Comparison of ENCODE assay signal across 8 mouse cellular contexts in genomic region chr5:114824197-114824596, GRCm38 (mm10). TPM values are rescaled to one million over a fixed set of nuclear protein-coding genes. Genes with fewer than 3 reads are reported as not detected.
A peak's percentile ranks its signal among the peaks of the same experiment; 100 is the strongest.
DNase-seq lines count a peak whose midpoint lies in the region; ATAC-seq and TF ChIP-seq lines count a peak whose summit lies in the region.

No protein-coding gene starts in this region.

- DNase-seq in right cerebral cortex, postnatal 14 days = peak; percentile 47
- no peak for DNase-seq in right cerebral cortex, postnatal 36 days (ENCODE audit: low spot score in 2 of 2)
- peak; percentile 52 for DNase-seq in adrenal gland, postnatal 14 days
- DNase-seq in forebrain, embryonic 11.5 days (ENCODE audit: low spot score) = no peak
- peak; percentile 61 for DNase-seq in kidney, adult 2 months
- DNase-seq in liver, embryonic 14.5 days (ENCODE audit: low read depth in 3 of 3, low spot score in 3 of 3) = peak in 1 of 3 experiments; percentile 61
- no peak for DNase-seq in urinary bladder, postnatal 25 days (ENCODE audit: low spot score)

- no peaks in the 10 kb centered on the region for H3K9me3 ChIP-seq in forebrain, embryonic 11.5 days (ENCODE audit: control insufficient read depth, low read length)
- H3K9me3 ChIP-seq in liver, embryonic 14.5 days (ENCODE audit: control insufficient read depth, low read length) = no peaks in the 10 kb centered on the region
- 0 out of 2 replicates have a peak, but pooled peaks cover 3% of the 10 kb centered on the region for H3K9me3 ChIP-seq in neural tube, embryonic 13.5 days

- no peak overlapping the region for H3K27ac ChIP-seq in forebrain, embryonic 11.5 days (ENCODE audit: low read depth, low read length)
- no peak overlapping the region for H3K27ac ChIP-seq in kidney, adult 2 months (ENCODE audit: insufficient read depth, low read depth, low read length)
- H3K27ac ChIP-seq in liver, embryonic 14.5 days = no peak overlapping the region
- H3K27ac ChIP-seq in neural tube, embryonic 13.5 days (replicated peaks) = no peak overlapping the region

- peak; percentile 32; the same call in 1 of the 2 replicates for ATAC-seq in forebrain, embryonic 11.5 days (replicated peaks; ENCODE audit: low FRiP score)
- ATAC-seq in liver, embryonic 14.5 days (ENCODE audit: insufficient read depth) = 0 out of 2 replicates have a peak, but pooled peaks have one; percentile 11
- peak; percentile 37; the same call in 1 of the 2 replicates for ATAC-seq in neural tube, embryonic 13.5 days (ENCODE audit: low read depth)

- TF ChIP-seq EP300 in liver, embryonic 14.5 days (IDR thresholded peaks at IDR 0.05; ENCODE audit: low read depth) = no peak

- peak; percentile 76 for TF ChIP-seq CTCF in kidney, adult 2 months (conservative IDR thresholded peaks at IDR 0.05; ENCODE audit: insufficient read depth, insufficient read length, low read depth, low read length)
- TF ChIP-seq CTCF in liver, embryonic 14.5 days (IDR thresholded peaks at IDR 0.05; ENCODE audit: low read depth) = peak; percentile 94

- H3K4me2 ChIP-seq in forebrain, embryonic 11.5 days (ENCODE audit: low read depth, low read length, severe bottlenecking) = no peak overlapping the region
- H3K4me2 ChIP-seq in liver, embryonic 14.5 days (ENCODE audit: low read depth) = peak overlapping the region; percentile 88
- no peak overlapping the region for H3K4me2 ChIP-seq in neural tube, embryonic 13.5 days

- H3K9ac ChIP-seq in forebrain, embryonic 11.5 days (ENCODE audit: low read length) = no peak overlapping the region
- H3K9ac ChIP-seq in liver, embryonic 14.5 days (replicated peaks) = no peak overlapping the region
- no peak overlapping the region for H3K9ac ChIP-seq in neural tube, embryonic 13.5 days

- H3K4me1 ChIP-seq in forebrain, embryonic 11.5 days (replicated peaks; ENCODE audit: control insufficient read depth, insufficient read depth, low read length) = no peaks in the 10 kb centered on the region; the same call in 1 of the 2 replicates
- H3K4me1 ChIP-seq in kidney, adult 2 months (ENCODE audit: control insufficient read depth, insufficient read depth, low read length) = no peaks in the 10 kb centered on the region
- H3K4me1 ChIP-seq in liver, embryonic 14.5 days (replicated peaks; ENCODE audit: control insufficient read depth in 2 of 2, insufficient read depth in 2 of 2, low read length in 1 of 2) = peaks cover 3 to 6% of the 10 kb centered on the region in 2 experiments; a peak in 3 of 4 replicates
- H3K4me1 ChIP-seq in neural tube, embryonic 13.5 days (replicated peaks) = peaks cover 17% of the 10 kb centered on the region

- no peak for TF ChIP-seq POLR2A in kidney, adult 2 months (IDR thresholded peaks at IDR 0.05; ENCODE audit: low read depth, low read length)

- 19% methylated on average over 9 of the region's 9 CpGs for WGBS in forebrain, embryonic 11.5 days
- 16% methylated on average over 9 of the region's 9 CpGs for WGBS in kidney, adult 2 months
- 5% methylated on average over 9 of the region's 9 CpGs for WGBS in liver, embryonic 14.5 days (ENCODE audit: insufficient replicate concordance)
- WGBS in neural tube, embryonic 13.5 days = 17% methylated on average over 9 of the region's 9 CpGs

- no peaks in the 10 kb centered on the region for H3K27me3 ChIP-seq in forebrain, embryonic 11.5 days (ENCODE audit: control insufficient read depth, insufficient read depth, low read length)
- H3K27me3 ChIP-seq in kidney, adult 2 months (replicated peaks; ENCODE audit: control insufficient read depth, insufficient read depth, low read length) = no peaks in the 10 kb centered on the region
- no peaks in the 10 kb centered on the region; the same call in 1 of the 2 replicates for H3K27me3 ChIP-seq in liver, embryonic 14.5 days (ENCODE audit: control insufficient read depth, insufficient read depth, low read length)
- no peaks in the 10 kb centered on the region for H3K27me3 ChIP-seq in neural tube, embryonic 13.5 days

- H3K36me3 ChIP-seq in forebrain, embryonic 11.5 days (ENCODE audit: control insufficient read depth, insufficient read depth, low read length) = no peaks in the 10 kb centered on the region
- no peaks in the 10 kb centered on the region for H3K36me3 ChIP-seq in kidney, adult 2 months (ENCODE audit: control insufficient read depth, insufficient read depth, low read length)
- no peaks in the 10 kb centered on the region for H3K36me3 ChIP-seq in liver, embryonic 14.5 days (replicated peaks; ENCODE audit: control insufficient read depth, insufficient read depth, low read depth)
- peaks cover 5% of the 10 kb centered on the region for H3K36me3 ChIP-seq in neural tube, embryonic 13.5 days

- H3K4me3 ChIP-seq in forebrain, embryonic 11.5 days (ENCODE audit: low read depth, low read length) = no peak overlapping the region
- H3K4me3 ChIP-seq in kidney, adult 2 months (ENCODE audit: insufficient read depth, low read depth, low read length) = no peak overlapping the region
- peak overlapping the region; percentile 40 for H3K4me3 ChIP-seq in liver, embryonic 14.5 days (ENCODE audit: insufficient read depth in 1 of 2, low read depth in 2 of 2, low read length in 2 of 2)
- H3K4me3 ChIP-seq in neural tube, embryonic 13.5 days = 0 out of 2 replicates have a peak overlapping the region, but pooled peaks have one; percentile 77

RNA-seq across cellular contexts. Expression of gene 1500011B03Rik, which starts 0.9 kb away (rescaled TPM):
- total RNA-seq in adrenal gland, postnatal 14 days (2021) = 36.8 and 43.6 TPM in 2 replicates
- 133 and 149 TPM in 2 replicates for polyA plus RNA-seq in forebrain, embryonic 11.5 days (2014; fragmentation: Nextera tagmentation; extraction: Ambion mirVana)
- 30.2 and 34.7 TPM in 2 replicates for polyA plus RNA-seq in kidney, adult 2 months (2012; rRNA removed)
- 15.5 and 17.5 TPM in 2 replicates for polyA plus RNA-seq in liver, embryonic 14.5 days (2012; rRNA removed)
- 31.9 and 36.0 TPM in 2 replicates for polyA plus RNA-seq in liver, embryonic 14.5 days (2014; fragmentation: Nextera tagmentation; extraction: Ambion mirVana)
- 243 and 266 TPM in 2 replicates for polyA plus RNA-seq in neural tube, embryonic 13.5 days (2015; fragmentation: Nextera tagmentation; extraction: Ambion mirVana)

RNA-seq across cellular contexts. Expression of gene 4930519G04Rik, which starts 29.3 kb away (rescaled TPM):
- total RNA-seq in adrenal gland, postnatal 14 days (2021) = not detected in 2 replicates
- polyA plus RNA-seq in forebrain, embryonic 11.5 days (2014; fragmentation: Nextera tagmentation; extraction: Ambion mirVana) = not detected in 2 replicates
- polyA plus RNA-seq in kidney, adult 2 months (2012; rRNA removed) = not detected in 2 replicates
- not detected in 2 replicates for polyA plus RNA-seq in liver, embryonic 14.5 days (2012; rRNA removed)
- polyA plus RNA-seq in liver, embryonic 14.5 days (2014; fragmentation: Nextera tagmentation; extraction: Ambion mirVana) = not detected in 2 replicates
- not detected in 2 replicates for polyA plus RNA-seq in neural tube, embryonic 13.5 days (2015; fragmentation: Nextera tagmentation; extraction: Ambion mirVana)

RNA-seq across cellular contexts. Expression of gene Gm9936, which starts 34.3 kb away (rescaled TPM):
- not detected in 2 replicates for total RNA-seq in adrenal gland, postnatal 14 days (2021)
- 0.39 and 0.40 TPM in 2 replicates for polyA plus RNA-seq in forebrain, embryonic 11.5 days (2014; fragmentation: Nextera tagmentation; extraction: Ambion mirVana)
- polyA plus RNA-seq in kidney, adult 2 months (2012; rRNA removed) = not detected in 2 replicates
- polyA plus RNA-seq in liver, embryonic 14.5 days (2012; rRNA removed) = not detected in 2 replicates
- not detected in 2 replicates for polyA plus RNA-seq in liver, embryonic 14.5 days (2014; fragmentation: Nextera tagmentation; extraction: Ambion mirVana)
- 1.3 and 1.4 TPM in 2 replicates for polyA plus RNA-seq in neural tube, embryonic 13.5 days (2015; fragmentation: Nextera tagmentation; extraction: Ambion mirVana)

RNA-seq across cellular contexts. Expression of gene Git2, which starts 48.9 kb away (rescaled TPM):
- total RNA-seq in adrenal gland, postnatal 14 days (2021) = 42.7 and 49.4 TPM in 2 replicates
- polyA plus RNA-seq in forebrain, embryonic 11.5 days (2014; fragmentation: Nextera tagmentation; extraction: Ambion mirVana) = 39.3 and 41.5 TPM in 2 replicates
- 30.5 and 32.3 TPM in 2 replicates for polyA plus RNA-seq in kidney, adult 2 months (2012; rRNA removed)
- 12.7 and 13.7 TPM in 2 replicates for polyA plus RNA-seq in liver, embryonic 14.5 days (2012; rRNA removed)
- polyA plus RNA-seq in liver, embryonic 14.5 days (2014; fragmentation: Nextera tagmentation; extraction: Ambion mirVana) = 12.1 and 12.7 TPM in 2 replicates
- polyA plus RNA-seq in neural tube, embryonic 13.5 days (2015; fragmentation: Nextera tagmentation; extraction: Ambion mirVana) = 47.5 and 52.1 TPM in 2 replicates

RNA-seq across cellular contexts. Expression of gene Ankrd13a, which starts 49.7 kb away (rescaled TPM):
- total RNA-seq in adrenal gland, postnatal 14 days (2021) = 89.4 and 95.0 TPM in 2 replicates
- 61.8 and 71.8 TPM in 2 replicates for polyA plus RNA-seq in forebrain, embryonic 11.5 days (2014; fragmentation: Nextera tagmentation; extraction: Ambion mirVana)
- polyA plus RNA-seq in kidney, adult 2 months (2012; rRNA removed) = 47.7 and 51.6 TPM in 2 replicates
- polyA plus RNA-seq in liver, embryonic 14.5 days (2012; rRNA removed) = 29.9 and 38.6 TPM in 2 replicates
- polyA plus RNA-seq in liver, embryonic 14.5 days (2014; fragmentation: Nextera tagmentation; extraction: Ambion mirVana) = 46.6 and 59.1 TPM in 2 replicates
- polyA plus RNA-seq in neural tube, embryonic 13.5 days (2015; fragmentation: Nextera tagmentation; extraction: Ambion mirVana) = 50.3 and 52.0 TPM in 2 replicates

Comparison
In these comparisons a context has a peak if more than half of its experiments do, and no peak if none do; other contexts are left out.
1. DNase-seq: peak in right cerebral cortex, postnatal 14 days (single experiment), adrenal gland, postnatal 14 days (single experiment) and kidney, adult 2 months (single experiment); none in right cerebral cortex, postnatal 36 days (0 of 2), forebrain, embryonic 11.5 days (single experiment) and urinary bladder, postnatal 25 days (single experiment).
2. H3K4me3 ChIP-seq: peak in liver, embryonic 14.5 days (2 of 2) and neural tube, embryonic 13.5 days (single experiment); none in forebrain, embryonic 11.5 days (single experiment) and kidney, adult 2 months (single experiment).
3. Peak in every context shown above with its lines, with median percentiles within 50 percentile points of each other: ATAC-seq.